Mouse (Mus musculus): ENCODE measurements around the gene Tnfaip8l1.
A peak's percentile ranks its signal among the peaks of the same experiment; 100 is the strongest.

Tnfaip8l1 gene

GRCm38 (mm10) chr17:56182975-56183657 is 20.8 kb downstream of the Tnfaip8l1 start:
- DNase-seq (ENCODE audit: extremely low spot score): no peak

GRCm38 (mm10) chr17:56183658-56184103 is 21.4 kb downstream of the Tnfaip8l1 start, which contains the start of gene Mydgf:
Gene Mydgf (minus strand): TSS chr17:56183920.
- DNase-seq (ENCODE audit: extremely low spot score): peak; percentile 92

GRCm38 (mm10) chr17:56185281-56186141 is 23.2 kb downstream of the Tnfaip8l1 start:
- peak; percentile 42 for DNase-seq (ENCODE audit: extremely low spot score)

GRCm38 (mm10) chr17:56191266-56191665 is 29.0 kb downstream of the Tnfaip8l1 start:
- DNase-seq (ENCODE audit: extremely low spot score): no peak

- no peak for DNase-seq (ENCODE audit: extremely low spot score)
Observed at GRCm38 (mm10) chr17:56194357-56194756, 32.1 kb downstream of the Tnfaip8l1 start.

GRCm38 (mm10) chr17:56194765-56195164 is 32.5 kb downstream of the Tnfaip8l1 start:
- no peak for DNase-seq (ENCODE audit: extremely low spot score)

GRCm38 (mm10) chr17:56196860-56197259 is 34.6 kb downstream of the Tnfaip8l1 start:
- no peak for DNase-seq (ENCODE audit: extremely low spot score)

- no peak for DNase-seq (ENCODE audit: extremely low spot score)
Observed at GRCm38 (mm10) chr17:56200586-56200985, 38.3 kb downstream of the Tnfaip8l1 start.

GRCm38 (mm10) chr17:56201642-56202041 is 39.4 kb downstream of the Tnfaip8l1 start:
- DNase-seq (ENCODE audit: extremely low spot score): no peak

- no peak for DNase-seq (ENCODE audit: extremely low spot score)
Observed at GRCm38 (mm10) chr17:56202476-56202875, 40.2 kb downstream of the Tnfaip8l1 start.

GRCm38 (mm10) chr17:56203729-56204128 is 41.5 kb downstream of the Tnfaip8l1 start:
- DNase-seq (ENCODE audit: extremely low spot score): no peak

GRCm38 (mm10) chr17:56206276-56206884 is 44.1 kb downstream of the Tnfaip8l1 start:
- no peak for DNase-seq (ENCODE audit: extremely low spot score)

GRCm38 (mm10) chr17:56206986-56207674 is 44.9 kb downstream of the Tnfaip8l1 start:
- no peak for DNase-seq (ENCODE audit: extremely low spot score)

GRCm38 (mm10) chr17:56207963-56208530 is 45.8 kb downstream of the Tnfaip8l1 start:
- DNase-seq (ENCODE audit: extremely low spot score): no peak

GRCm38 (mm10) chr17:56208821-56209220 is 46.5 kb downstream of the Tnfaip8l1 start:
- no peak for DNase-seq (ENCODE audit: extremely low spot score)

- no peak for DNase-seq (ENCODE audit: extremely low spot score)
Observed at GRCm38 (mm10) chr17:56211090-56211489, 48.8 kb downstream of the Tnfaip8l1 start.

GRCm38 (mm10) chr17:56212676-56213075 is 50.4 kb downstream of the Tnfaip8l1 start:
- DNase-seq (ENCODE audit: extremely low spot score): no peak

- DNase-seq (ENCODE audit: extremely low spot score): no peak
Observed at GRCm38 (mm10) chr17:56214229-56214628, 52.0 kb downstream of the Tnfaip8l1 start.

GRCm38 (mm10) chr17:56217670-56218069 is 55.4 kb downstream of the Tnfaip8l1 start:
- no peak for DNase-seq (ENCODE audit: extremely low spot score)

- peak; percentile 90 for DNase-seq (ENCODE audit: extremely low spot score)
Observed at GRCm38 (mm10) chr17:56218377-56219191, 56.3 kb downstream of the Tnfaip8l1 start, which contains the start of gene Dpp9. Gene Dpp9 (minus strand): TSS chr17:56218905.

All from embryo, embryonic 9.5 days (tissue).